Mouse (Mus musculus): ENCODE results near the gene D230025D16Rik. TPM values are rescaled to one million over a fixed set of nuclear protein-coding genes. Genes with fewer than 3 reads are reported as not detected.

The D230025D16Rik gene
- polyA plus RNA-seq, 1 experiment from 2014 or later: 24.9 TPM

DNA sequence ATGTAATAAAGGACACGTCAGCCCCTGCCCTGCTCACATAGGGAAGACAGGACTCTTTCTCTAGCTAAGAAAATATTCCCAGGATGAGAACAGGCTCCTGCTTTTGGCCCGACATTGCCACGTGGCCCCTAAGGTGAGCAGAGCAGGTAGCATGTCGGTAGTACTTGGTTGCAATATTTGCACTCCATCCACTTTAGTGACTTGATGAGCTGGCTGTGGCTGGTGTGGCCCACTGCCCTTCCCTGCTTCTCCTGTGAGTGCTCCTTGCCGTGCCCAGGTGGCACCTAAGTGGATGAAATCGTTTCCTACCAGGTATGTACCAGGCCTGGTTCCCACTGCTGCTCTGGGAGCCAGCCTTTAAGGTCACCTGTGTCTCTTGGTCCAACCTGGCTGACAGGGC is 27.0 kb downstream of the D230025D16Rik start:
- ATAC-seq (ENCODE audit: insufficient number of reproducible peaks, low FRiP score, low TSS enrichment, low read depth): no peak
- Histone ChIP-seq H3K9ac (no peak overlapping the region), H3K4me2 (replicated peaks) (no peak overlapping the region), H3K9me3 (replicated peaks) (no peaks in the 10 kb centered on the region), H3K27me3 (peaks cover 3% of the 10 kb centered on the region; the same call in 1 of the 2 replicates), H3K27ac (replicated peaks) (no peak overlapping the region), H3K4me3 (replicated peaks) (no peak overlapping the region), H3K4me1 (peaks cover 27% of the 10 kb centered on the region), H3K36me3 (peaks cover 56% of the 10 kb centered on the region)
- WGBS: 87% methylated on average over 6 of the region's 6 CpGs

DNA sequence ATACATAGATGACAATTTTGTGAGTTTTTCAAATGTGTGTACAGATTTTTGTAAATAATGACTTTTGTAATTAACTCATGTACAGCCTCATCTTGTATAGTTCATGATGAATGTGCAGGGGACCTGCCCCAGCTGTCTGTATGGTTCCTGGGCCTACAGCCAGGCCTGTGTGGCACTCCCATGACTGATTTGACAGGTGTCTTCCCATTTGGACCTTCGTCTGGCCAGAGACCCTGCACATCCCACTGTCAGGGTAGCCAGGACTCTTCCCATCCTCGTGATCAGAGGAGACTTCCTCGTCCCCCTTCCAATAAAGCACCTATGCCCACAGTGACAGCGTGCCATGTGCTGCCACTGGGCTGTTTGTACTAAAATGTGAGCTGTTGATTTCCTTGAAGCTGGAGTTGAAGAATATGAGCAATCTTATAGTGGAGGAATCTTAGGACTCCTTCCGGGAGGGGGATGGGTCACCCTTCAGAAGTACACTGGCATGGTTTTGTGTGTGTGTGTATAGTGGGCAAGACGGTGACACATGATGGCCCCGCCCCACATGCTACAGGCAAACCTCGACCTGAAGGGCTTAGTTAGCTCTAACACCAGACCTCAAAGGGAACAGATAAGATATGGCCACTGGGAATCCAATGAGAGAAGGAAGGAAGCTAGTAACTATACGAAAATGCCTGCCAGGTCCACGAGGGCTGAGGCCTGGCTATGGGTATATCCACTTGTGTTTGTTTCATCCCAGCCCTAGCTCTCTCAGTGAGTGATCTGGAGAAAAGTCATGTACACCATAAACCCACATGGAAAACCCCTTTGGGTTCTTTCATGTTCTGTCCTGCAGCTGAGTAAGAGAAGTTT is 28.0 kb downstream of the D230025D16Rik start:
- no peak overlapping the region for H3K9ac ChIP-seq
- H3K4me2 ChIP-seq (replicated peaks): peak overlapping the region; percentile 92
- peaks cover 6% of the 10 kb centered on the region for H3K27me3 ChIP-seq
- H3K4me3 ChIP-seq (replicated peaks): peak overlapping the region; percentile 67; the same call in 1 of the 2 replicates
- H3K36me3 ChIP-seq: peaks cover 52% of the 10 kb centered on the region
- ATAC-seq (ENCODE audit: insufficient number of reproducible peaks, low FRiP score, low TSS enrichment, low read depth): no peak
- no peak overlapping the region for H3K27ac ChIP-seq (replicated peaks)
- H3K9me3 ChIP-seq (replicated peaks): no peaks in the 10 kb centered on the region
- peaks cover 27% of the 10 kb centered on the region for H3K4me1 ChIP-seq
- WGBS: 83% methylated on average over 10 of the region's 10 CpGs

- peaks cover 31% of the 10 kb centered on the region for H3K4me1 ChIP-seq
- ATAC-seq (ENCODE audit: insufficient number of reproducible peaks, low FRiP score, low TSS enrichment, low read depth): no peak
- H3K9ac ChIP-seq: peak overlapping the region; percentile 73; the same call in 1 of the 2 replicates
- H3K4me2 ChIP-seq (replicated peaks): peak overlapping the region; percentile 92
- peak overlapping the region; percentile 67 for H3K4me3 ChIP-seq (replicated peaks)
- H3K27ac ChIP-seq (replicated peaks): peak overlapping the region; percentile 95
- peaks cover 45% of the 10 kb centered on the region for H3K36me3 ChIP-seq
- H3K27me3 ChIP-seq: peaks cover 14% of the 10 kb centered on the region
- H3K9me3 ChIP-seq (replicated peaks): no peaks in the 10 kb centered on the region
- 35% methylated on average over 20 of the region's 20 CpGs for WGBS
These were observed 28.8 kb downstream of the D230025D16Rik start for GRCm38 (mm10) chr8:105253766-105254151.

DNA sequence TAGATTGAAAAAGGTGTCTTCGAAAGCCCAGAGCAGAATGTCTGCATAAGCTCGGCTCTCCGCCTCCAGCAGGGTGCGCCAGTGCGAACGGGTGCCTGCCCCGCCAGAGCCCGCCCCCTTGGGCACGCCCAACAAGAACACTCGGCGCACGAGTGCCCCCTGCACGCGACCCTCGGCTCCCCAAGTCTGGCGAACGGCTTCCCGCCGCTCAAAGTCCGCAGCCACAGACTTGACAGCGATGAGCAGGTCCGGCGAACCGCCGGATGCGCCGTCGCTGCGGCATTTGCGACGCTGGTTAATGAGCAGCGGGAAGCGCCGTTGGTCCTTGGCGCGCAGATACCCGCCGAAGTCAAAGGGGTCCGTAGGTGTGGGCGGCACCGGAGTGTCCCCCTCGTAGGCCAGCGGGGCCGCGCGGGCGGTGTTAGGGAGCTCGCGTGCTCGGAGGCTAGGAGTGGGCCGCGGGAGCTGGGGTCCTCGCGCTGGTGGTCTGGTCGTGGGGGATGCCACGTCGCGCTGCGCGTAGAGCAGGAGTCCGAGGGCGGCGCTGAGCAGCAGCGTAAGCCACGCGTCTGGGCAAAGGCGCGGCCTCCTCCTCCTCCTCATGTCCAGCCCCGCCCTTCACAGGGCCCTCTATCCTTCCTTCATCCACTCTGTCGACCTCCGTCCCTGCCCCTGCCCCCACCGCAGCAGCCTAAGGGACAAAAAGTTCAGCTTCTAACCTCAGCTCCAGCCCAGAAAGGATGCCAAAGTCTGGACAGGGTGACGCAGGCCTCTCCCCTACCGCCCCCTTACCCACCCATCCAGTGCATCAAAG is 29.4 kb downstream of the D230025D16Rik start:
- WGBS: under 1% methylated on average over 74 of the region's 74 CpGs
- ATAC-seq (ENCODE audit: insufficient number of reproducible peaks, low FRiP score, low TSS enrichment, low read depth): peak; percentile 91
- Histone ChIP-seq H3K9ac (peak overlapping the region; percentile 73), H3K27me3 (peaks cover 20% of the 10 kb centered on the region), H3K4me2 (replicated peaks) (peak overlapping the region; percentile 92), H3K27ac (replicated peaks) (peak overlapping the region; percentile 95), H3K4me1 (peaks cover 37% of the 10 kb centered on the region), H3K9me3 (replicated peaks) (no peaks in the 10 kb centered on the region), H3K4me3 (replicated peaks) (peak overlapping the region; percentile 67), H3K36me3 (peaks cover 39% of the 10 kb centered on the region)

DNA sequence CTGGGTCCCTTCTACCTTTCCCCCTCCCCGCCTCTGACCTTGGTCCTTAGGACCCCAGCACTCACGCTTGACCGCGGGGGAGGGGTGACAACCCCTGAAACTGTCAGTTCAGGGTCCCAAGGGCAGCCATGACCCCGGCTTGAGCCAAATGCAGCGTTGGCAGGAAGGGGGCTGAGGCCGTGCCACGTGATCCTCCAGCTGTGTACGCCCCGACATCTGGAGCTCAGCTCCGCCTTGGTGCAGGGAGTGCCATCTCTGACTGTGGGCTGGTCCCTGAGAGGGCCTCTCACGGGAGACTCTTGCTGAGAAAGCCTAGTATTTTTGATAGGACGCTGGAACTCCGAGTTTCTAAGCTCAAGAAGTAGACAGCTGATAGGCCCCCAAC is 30.0 kb downstream of the D230025D16Rik start, which contains the start of gene B3gnt9:
TSS of gene B3gnt9 (minus strand) at position 188 of the 385 bp plus-strand sequence.
- Histone ChIP-seq H3K4me2 (replicated peaks) (peak within 1 kb of the TSS; percentile 92), H3K4me3 (replicated peaks) (peak within 1 kb of the TSS; percentile 67), H3K9me3 (replicated peaks) (no peaks in the 10 kb centered on the region), H3K4me1 (peaks cover 43% of the 10 kb centered on the region), H3K36me3 (peaks cover 33% of the 10 kb centered on the region), H3K9ac (peak within 1 kb of the TSS; percentile 73), H3K27ac (replicated peaks) (peak within 1 kb of the TSS; percentile 95), H3K27me3 (peaks cover 26% of the 10 kb centered on the region)
- under 1% methylated on average over 14 of the region's 14 CpGs for WGBS
- ATAC-seq (ENCODE audit: insufficient number of reproducible peaks, low FRiP score, low TSS enrichment, low read depth): peak; percentile 86

DNA sequence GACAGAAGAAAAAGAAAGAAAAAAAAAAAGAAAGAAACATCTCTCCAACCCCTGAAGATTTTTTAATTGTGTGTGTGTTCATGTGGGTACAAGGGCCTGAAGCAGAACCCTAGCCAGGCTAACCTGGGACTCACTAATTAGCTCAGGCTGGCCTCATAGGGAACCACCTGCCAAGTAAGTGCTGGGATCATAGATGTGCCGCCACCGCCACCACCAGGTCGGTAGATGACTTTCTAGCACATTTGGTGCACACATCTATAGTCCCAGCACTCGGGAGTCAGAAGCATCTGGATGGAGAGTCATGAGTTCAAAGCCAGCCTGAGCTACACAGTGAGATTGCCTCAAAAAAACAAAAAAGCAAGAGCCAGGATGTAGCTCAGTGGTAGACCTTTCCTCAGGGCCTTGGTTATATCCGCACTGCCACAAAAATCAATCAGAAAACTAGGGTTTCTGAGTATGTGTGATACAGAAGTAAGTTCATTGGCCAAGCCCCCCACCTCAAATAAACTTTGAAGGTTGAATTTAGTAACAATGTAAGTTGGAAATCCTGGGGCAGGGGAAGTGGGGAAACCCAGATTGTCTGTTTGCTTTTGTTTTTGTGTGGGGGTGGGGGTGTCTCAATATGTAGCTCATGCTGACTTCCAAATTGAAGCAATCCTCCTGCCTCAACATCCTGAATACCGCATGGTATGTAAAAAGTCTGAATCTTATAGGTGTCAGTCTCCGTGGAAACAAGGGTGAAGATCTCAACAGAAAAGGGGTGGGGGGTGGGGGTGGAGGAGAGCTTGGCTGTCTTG is 32.6 kb downstream of the D230025D16Rik start:
- H3K27ac ChIP-seq (replicated peaks): no peak overlapping the region
- WGBS: 70% methylated on average over 7 of the region's 7 CpGs
- peaks cover 47% of the 10 kb centered on the region for H3K4me1 ChIP-seq
- H3K36me3 ChIP-seq: peaks cover 11% of the 10 kb centered on the region
- no peak overlapping the region for H3K9ac ChIP-seq
- no peak for ATAC-seq (ENCODE audit: insufficient number of reproducible peaks, low FRiP score, low TSS enrichment, low read depth)
- no peaks in the 10 kb centered on the region for H3K9me3 ChIP-seq (replicated peaks)
- H3K4me3 ChIP-seq (replicated peaks): no peak overlapping the region
- H3K4me2 ChIP-seq (replicated peaks): no peak overlapping the region
- peaks cover 41% of the 10 kb centered on the region for H3K27me3 ChIP-seq

- Histone ChIP-seq H3K4me2 (replicated peaks) (peak overlapping the region; percentile 68), H3K4me1 (peaks cover 38% of the 10 kb centered on the region), H3K9ac (no peak overlapping the region), H3K27me3 (peaks cover 51% of the 10 kb centered on the region), H3K36me3 (no peaks in the 10 kb centered on the region), H3K9me3 (replicated peaks) (no peaks in the 10 kb centered on the region), H3K4me3 (replicated peaks) (peak overlapping the region; percentile 40), H3K27ac (replicated peaks) (no peak overlapping the region)
- no peak for ATAC-seq (ENCODE audit: insufficient number of reproducible peaks, low FRiP score, low TSS enrichment, low read depth)
- 6% methylated on average over 55 of the region's 55 CpGs for WGBS
These were observed 34.2 kb downstream of the D230025D16Rik start for GRCm38 (mm10) chr8:105258911-105259720.

DNA sequence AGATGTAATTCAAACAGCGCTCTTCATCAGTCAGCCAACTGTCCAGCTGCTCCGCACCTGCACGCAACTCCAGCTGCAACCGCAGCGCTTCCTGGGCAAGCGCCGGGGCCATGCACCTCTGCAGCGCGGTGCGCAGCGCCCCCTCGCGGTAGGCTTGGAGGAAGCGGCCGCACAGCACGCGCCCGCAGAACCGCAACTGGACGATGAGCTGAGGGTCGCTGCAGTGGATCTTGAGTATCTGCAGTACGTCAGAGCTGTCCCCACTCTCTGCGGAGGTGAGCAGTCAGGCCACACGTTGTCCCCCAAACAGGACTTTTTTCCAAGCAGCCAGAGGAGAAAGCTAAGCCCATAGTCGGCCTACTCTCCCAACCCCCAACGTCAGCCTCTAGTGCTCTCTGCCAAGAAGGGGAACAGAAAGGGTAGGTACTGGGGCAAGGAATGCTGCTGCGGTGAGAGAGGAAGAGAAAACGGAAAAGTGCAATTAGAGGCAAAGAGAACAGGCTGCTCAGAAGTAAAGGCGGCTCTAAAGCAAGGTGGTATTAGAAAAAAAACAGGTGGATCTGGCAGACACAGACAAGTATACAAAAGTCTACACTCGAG is 34.9 kb downstream of the D230025D16Rik start:
- peak overlapping the region; percentile 68 for H3K4me2 ChIP-seq (replicated peaks)
- ATAC-seq (ENCODE audit: insufficient number of reproducible peaks, low FRiP score, low TSS enrichment, low read depth): no peak
- WGBS: 1% methylated on average over 30 of the region's 30 CpGs
- peaks cover 36% of the 10 kb centered on the region for H3K4me1 ChIP-seq
- no peak overlapping the region for H3K9ac ChIP-seq
- peak overlapping the region; percentile 40 for H3K4me3 ChIP-seq (replicated peaks)
- no peak overlapping the region for H3K27ac ChIP-seq (replicated peaks)
- no peaks in the 10 kb centered on the region for H3K9me3 ChIP-seq (replicated peaks)
- peaks cover 51% of the 10 kb centered on the region for H3K27me3 ChIP-seq
- no peaks in the 10 kb centered on the region for H3K36me3 ChIP-seq

GRCm38 (mm10) chr8:105260371-105261099 is 35.6 kb downstream of the D230025D16Rik start:
- WGBS: 64% methylated on average over 7 of the region's 7 CpGs

More at GRCm38 (mm10) chr8:105260371-105261099, 35.6 kb downstream of the D230025D16Rik start:
- Histone ChIP-seq H3K27me3 (peaks cover 53% of the 10 kb centered on the region), H3K4me1 (peaks cover 35% of the 10 kb centered on the region), H3K9me3 (replicated peaks) (no peaks in the 10 kb centered on the region), H3K4me3 (replicated peaks) (no peak overlapping the region), H3K36me3 (no peaks in the 10 kb centered on the region), H3K9ac (no peak overlapping the region), H3K27ac (replicated peaks) (no peak overlapping the region), H3K4me2 (replicated peaks) (no peak overlapping the region)
- no peak for ATAC-seq (ENCODE audit: insufficient number of reproducible peaks, low FRiP score, low TSS enrichment, low read depth)
